Mouse (Mus musculus) T-helper 17 cell (primary cell): ENCODE results near the gene Ccdc12.
"Not testable (repeated sequence)": the region's sequence is repeated elsewhere in the genome, so short reads cannot be mapped to it uniquely, and the experiment has no call there.

Experiments
- in situ Hi-C, 2 experiments: fragments of 300-600 bp; cut with MboI, MseI; formaldehyde crosslinking; loops; 1 replicate in 1 of 2; 2 replicates in 1 of 2; pipeline ENCODE4 v1.15.1; 2025; ENCODE audit warnings: high pct_unique_total_duplicates in 2 of 2

Ccdc12 gene

GRCm38 (mm10) chr9:110672462-110673106, 16.3 kb downstream of the Ccdc12 start:
- in situ Hi-C loops = no loop called here

DNA sequence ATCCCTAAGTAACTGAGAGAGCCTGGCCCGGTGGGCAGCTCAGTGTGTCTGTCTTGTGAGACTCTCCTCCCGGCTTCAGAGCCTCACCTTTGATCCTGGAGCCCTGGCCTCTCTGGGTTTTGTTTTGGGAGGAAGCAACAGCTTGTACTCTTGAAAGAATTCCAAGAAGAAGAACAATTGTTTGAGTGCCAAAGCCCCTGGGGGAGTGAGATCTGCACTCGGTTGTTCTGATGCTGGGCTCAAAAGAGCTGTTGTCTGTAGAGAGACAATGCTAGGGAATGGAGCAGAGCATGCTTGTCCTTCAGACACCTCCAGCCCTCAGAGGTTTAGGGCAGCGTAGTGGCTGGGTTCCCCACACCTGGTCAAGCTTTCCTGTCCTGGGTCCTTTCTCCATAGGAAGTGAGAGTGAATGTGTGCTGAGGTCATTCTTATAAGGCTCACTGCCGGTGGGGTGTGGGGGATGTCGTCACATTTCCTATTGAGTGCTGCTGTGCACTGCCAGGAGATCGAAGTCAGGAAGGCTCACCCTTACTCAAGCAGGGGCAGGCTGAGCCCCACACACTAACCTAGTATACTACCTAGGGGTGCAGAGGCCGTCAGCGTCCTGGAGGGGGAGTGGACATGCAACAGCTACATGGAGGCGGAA, 16.9 kb downstream of the Ccdc12 start:
- in situ Hi-C loops = no loop called here

- in situ Hi-C loops = no loop called here
Observed at GRCm38 (mm10) chr9:110676492-110676911, 20.2 kb downstream of the Ccdc12 start.

DNA sequence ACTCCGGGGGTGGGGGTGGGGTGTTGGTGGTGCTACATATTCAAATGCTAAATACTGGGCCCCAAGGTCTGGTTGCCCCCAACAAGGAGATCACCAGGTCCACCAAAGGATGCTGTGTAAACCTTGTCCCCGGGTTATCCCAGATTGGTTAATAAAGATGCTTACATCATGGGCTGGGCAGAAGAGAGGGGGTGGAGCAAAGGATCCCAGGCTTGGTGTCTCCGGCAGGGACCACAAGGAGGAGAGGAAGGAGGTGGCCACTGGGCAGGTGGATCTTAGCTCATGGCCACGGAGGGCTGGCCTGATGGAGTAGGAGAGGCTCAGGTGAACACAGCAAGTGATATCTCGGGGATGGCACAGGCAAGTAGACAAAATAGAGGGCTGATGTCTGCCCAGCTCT, 22.6 kb downstream of the Ccdc12 start:
- in situ Hi-C loops = no loop called here

DNA sequence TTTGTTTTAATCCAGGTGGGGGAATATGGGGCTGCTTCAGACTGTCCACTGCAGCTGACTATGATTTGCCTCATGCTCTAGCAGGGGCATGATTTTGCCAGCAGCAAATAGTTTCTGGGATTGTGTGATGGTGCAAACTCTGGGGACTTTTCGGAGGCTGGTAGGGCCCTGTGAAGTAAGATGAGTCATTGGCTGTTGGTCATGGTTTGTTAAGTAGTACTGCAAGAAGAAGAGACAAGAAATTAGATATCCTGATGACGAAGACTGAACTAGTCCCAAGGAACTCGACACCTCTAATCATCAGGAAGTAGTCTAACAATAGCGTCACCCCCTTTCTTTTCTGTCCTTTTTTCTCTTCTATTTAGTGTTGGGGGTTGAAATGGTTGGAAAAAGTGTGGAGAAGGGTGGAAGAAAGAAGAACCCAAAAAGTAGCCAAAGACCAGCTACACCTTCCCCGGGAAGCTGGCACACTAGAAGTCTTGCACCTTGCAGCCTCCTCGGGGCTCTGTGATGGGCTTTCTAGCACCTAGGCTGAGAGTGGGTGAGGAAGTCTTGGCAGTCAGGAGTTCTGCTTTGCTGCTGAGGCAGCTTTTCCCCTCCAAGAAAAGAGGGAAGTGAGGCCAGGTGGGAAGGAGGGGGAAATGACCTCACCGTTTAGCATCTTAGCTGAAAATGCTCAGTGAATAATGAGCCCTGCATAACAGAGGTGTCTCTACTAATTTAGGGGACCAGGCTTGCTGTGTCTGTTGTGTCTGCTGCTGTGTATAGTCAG, 24.6 kb downstream of the Ccdc12 start:
- in situ Hi-C loops = no loop called here

- in situ Hi-C loops = no loop called here
Observed at GRCm38 (mm10) chr9:110681817-110682216, 25.5 kb downstream of the Ccdc12 start.

DNA sequence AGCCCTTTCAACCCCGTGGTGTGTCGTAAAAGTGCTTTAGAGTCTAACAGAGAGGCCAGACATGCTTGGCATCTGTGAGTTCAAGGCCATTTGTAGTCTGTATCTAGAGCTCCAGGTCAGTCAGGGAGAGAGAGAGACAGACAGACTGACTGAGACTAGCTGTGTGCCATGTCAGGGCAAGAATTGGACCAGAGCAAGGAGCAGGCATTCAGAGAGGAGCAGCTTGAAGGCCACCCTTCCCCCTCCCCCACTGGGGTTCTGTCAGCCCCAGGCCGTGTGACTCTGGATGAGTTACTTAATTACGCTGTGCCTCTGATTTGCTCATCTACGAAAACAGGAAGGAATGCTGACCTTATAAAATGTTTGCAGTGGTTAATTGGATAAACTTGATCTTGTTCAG, 26.0 kb downstream of the Ccdc12 start:
- in situ Hi-C loops = no loop called here

GRCm38 (mm10) chr9:110682697-110683096, 26.4 kb downstream of the Ccdc12 start:
- in situ Hi-C loops = not testable (repeated sequence)

- in situ Hi-C loops = no loop called here
Observed at GRCm38 (mm10) chr9:110683574-110684099, 27.3 kb downstream of the Ccdc12 start.

DNA sequence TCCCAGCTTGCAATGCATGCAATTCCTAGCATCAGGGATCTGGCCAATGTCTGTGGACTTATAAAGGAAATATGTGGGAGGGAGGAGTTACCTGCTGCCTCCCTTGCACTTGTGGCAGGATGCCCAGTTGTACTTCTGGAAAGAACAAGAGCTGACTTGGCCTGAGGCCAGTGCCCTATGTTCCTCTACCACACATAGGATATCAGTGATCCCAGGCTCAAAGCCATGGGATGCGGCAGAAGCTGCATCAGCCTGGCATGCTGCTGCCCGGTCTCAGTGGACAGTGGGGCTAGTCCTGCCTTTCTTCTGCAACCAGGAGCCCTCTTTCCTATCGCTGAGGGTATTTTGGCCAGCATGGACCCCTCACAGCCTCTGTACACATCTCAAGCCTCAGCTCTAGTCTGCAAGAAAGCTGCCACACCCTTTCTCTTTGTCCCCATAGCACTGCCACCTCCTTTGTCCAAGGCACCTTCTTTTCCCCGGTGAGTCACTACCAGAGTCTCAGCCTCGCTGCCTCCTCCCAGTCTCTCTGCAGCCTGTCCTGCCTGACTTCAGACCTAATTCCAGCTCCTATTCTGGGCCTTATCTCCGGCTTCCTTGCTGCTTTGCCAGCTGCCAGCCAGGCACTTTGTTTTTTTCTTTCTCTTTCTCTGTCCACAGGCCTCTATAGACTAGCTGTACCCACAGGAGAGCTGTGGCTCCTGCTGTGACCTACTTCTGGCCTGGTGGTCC, 28.0 kb downstream of the Ccdc12 start:
- in situ Hi-C loops = no loop called here

DNA sequence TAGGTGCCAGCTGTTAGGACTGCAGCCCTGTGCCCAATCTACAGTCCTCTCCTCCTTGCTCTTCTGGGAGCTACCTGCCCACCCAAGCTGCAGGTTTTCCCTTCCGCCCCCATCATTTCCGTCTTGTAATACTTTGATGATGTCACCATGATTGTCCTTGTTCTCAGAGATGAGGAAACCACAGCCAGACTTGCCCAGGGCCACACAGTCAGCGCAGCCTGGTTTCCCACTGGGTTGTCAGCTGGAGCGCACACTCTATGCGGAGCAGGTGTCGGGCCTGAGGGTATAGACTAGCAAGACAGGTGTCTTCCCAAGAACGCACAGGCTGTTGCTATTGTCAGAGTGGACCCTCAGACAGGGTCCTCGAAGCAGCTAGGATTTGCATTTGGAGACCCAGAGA, 28.9 kb downstream of the Ccdc12 start:
- in situ Hi-C loops = no loop called here

GRCm38 (mm10) chr9:110685591-110685990, 29.3 kb downstream of the Ccdc12 start:
- in situ Hi-C loops = no loop called here

DNA sequence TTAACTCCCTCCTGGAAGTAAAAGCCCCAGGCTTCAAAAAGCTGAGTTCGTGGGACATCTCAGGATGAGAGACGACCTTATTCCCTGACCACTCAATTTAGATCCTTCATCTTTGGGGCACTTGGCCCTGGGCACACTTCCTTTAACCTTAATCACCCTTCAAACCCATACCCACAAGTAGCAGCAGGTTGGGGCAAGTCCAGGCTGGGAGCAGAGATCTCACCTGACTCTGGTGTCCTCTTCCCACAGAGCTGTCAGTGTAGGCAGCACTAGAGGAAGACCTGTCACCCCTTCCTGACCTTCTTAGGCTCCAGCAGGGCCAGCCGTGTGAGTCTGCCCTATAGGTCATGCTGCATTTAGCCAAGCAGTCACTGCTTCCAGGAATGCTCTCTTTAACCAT, 30.2 kb downstream of the Ccdc12 start:
- in situ Hi-C loops = no loop called here

GRCm38 (mm10) chr9:110687061-110687460, 30.8 kb downstream of the Ccdc12 start:
- in situ Hi-C loops = no loop called here

DNA sequence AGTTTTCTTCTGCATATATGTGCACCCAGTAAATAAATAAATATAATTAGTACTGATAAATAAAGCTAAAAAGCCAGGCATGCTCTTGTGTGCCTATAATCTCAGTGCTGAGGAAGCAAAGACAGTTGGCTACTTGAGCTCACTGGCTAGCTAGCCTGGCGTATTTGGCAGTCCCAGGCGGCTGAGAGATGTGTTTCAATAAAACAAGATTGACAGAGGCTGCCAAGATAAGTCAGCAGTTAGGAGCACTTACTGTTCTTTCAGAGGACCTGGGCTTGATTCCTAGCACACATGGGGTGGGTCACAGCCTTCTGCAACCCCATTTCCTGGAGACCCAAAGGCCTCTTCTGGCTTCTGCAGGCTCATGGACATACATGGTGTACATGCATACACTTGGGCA, 31.5 kb downstream of the Ccdc12 start:
- in situ Hi-C loops = no loop called here

- in situ Hi-C loops = no loop called here
Observed at GRCm38 (mm10) chr9:110689261-110689779, 33.0 kb downstream of the Ccdc12 start.

GRCm38 (mm10) chr9:110695165-110695755, 39.0 kb downstream of the Ccdc12 start:
- in situ Hi-C loops = no loop called here

DNA sequence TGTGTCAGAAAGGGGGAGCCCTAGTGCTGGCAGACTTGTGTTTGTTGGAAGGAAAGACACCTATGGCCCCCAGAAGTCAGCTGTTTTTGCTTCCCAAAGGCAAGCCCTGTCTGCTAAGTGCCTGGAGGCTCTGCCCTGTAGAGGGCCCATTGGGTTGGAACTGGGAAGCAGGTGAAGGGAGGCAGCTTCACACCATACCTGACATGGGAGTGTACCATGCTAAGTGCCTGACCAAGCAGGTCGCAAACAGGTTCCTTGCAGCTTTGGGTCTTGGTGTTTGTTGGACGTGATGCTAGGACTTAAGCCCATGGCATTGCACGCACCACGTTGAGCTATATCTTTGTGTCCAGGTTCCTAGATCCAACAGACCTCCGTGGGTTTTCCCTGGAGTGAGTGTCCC, 40.1 kb downstream of the Ccdc12 start:
- in situ Hi-C loops = no loop called here

- in situ Hi-C loops = no loop called here
Observed at GRCm38 (mm10) chr9:110697465-110697864, 41.2 kb downstream of the Ccdc12 start.

- in situ Hi-C loops = no loop called here
Observed at GRCm38 (mm10) chr9:110699574-110699973, 43.3 kb downstream of the Ccdc12 start.
